Mouse (Mus musculus): ENCODE results near the gene Mtm1. TPM values are rescaled to one million over a fixed set of nuclear protein-coding genes. Genes with fewer than 3 reads are reported as not detected.

Mtm1 gene
- polyA plus RNA-seq, 1 experiment from 2014 or later = 4.8 TPM

- Histone ChIP-seq H3K9ac (replicated peaks) (no peak overlapping the region), H3K27me3 (no peaks in the 10 kb centered on the region), H3K4me2 (replicated peaks) (no peak overlapping the region), H3K4me3 (no peak overlapping the region), H3K9me3 (no peaks in the 10 kb centered on the region), H3K27ac (replicated peaks) (no peak overlapping the region), H3K36me3 (no peaks in the 10 kb centered on the region), H3K4me1 (no peaks in the 10 kb centered on the region)
- no peak for ATAC-seq (ENCODE audit: low FRiP score, low read depth)
- WGBS = 79% methylated on average over 3 of the region's 3 CpGs
Measured at GRCm38 (mm10) chrX:71220896-71221295, 10.3 kb downstream of the Mtm1 start.

DNA sequence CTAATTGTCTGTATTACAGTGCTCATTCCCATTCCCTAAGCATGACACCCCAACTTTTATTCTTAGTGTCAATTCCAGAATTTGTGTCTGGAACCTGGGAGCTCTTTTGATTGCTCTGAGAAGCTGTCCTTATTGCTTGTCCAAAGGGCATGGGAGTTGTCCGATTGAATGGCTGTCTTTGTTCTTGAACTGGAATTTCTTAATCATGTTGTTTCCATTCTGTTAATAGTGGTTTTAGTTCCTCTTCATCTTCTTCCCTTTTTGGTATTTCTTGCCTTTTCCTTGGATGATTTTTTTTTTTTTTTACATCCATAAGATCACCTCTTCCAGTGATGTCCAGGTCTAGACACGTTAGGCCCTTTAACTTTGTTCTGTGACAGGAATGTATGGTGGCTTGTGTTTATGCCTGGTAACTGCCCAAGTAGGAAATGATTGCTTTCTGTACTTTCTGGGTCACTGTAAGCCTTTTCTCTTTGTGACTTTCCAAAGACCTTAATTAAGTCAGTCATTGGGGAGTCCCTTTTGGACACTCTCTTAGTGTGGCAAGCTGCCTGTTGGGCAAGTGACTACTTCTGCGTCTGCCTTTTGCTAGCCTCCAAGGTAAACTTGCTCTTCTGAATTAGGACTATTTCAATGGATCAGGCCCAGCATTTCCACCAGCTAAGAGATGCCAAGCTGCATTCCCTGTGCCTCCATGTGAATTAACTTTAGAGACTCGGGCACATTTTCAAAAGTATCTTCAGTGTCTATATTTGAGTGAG lies 12.3 kb downstream of the Mtm1 start:
- no peaks in the 10 kb centered on the region for H3K36me3 ChIP-seq

DNA sequence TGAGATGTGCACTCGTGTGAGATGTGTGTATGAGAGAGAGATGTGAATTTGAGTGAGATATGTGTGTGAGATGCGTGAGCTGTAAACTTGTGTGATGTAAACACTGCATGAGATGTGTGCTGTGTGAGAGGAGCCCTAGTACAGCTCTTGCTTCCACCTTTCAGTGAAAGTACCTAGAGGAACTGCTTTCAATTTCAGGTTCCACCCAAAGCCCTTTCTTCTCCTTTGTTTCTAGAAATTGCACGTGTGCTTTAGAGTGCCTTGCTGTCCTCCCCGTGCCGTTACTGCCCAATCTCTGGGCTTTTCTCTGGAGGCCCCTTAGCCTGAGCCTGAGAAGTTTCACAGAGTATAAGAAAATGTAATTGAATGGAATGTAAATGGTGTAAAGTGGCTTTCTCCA lies 16.3 kb downstream of the Mtm1 start:
- no peak for ATAC-seq (ENCODE audit: low FRiP score, low read depth)
- Histone ChIP-seq H3K4me1 (no peaks in the 10 kb centered on the region), H3K9ac (replicated peaks) (no peak overlapping the region), H3K27ac (replicated peaks) (no peak overlapping the region), H3K27me3 (no peaks in the 10 kb centered on the region), H3K4me3 (no peak overlapping the region), H3K4me2 (replicated peaks) (no peak overlapping the region), H3K9me3 (no peaks in the 10 kb centered on the region), H3K36me3 (no peaks in the 10 kb centered on the region)
- WGBS = 76% methylated on average over 5 of the region's 5 CpGs

More for the DNA sequence above, 12.3 kb downstream of the Mtm1 start:
- WGBS = 85% methylated on average over 4 of the region's 4 CpGs
- ATAC-seq (ENCODE audit: low FRiP score, low read depth) = no peak
- Histone ChIP-seq H3K9ac (replicated peaks) (no peak overlapping the region), H3K27me3 (no peaks in the 10 kb centered on the region), H3K4me3 (no peak overlapping the region), H3K9me3 (no peaks in the 10 kb centered on the region), H3K27ac (replicated peaks) (no peak overlapping the region), H3K4me2 (replicated peaks) (no peak overlapping the region), H3K4me1 (no peaks in the 10 kb centered on the region)

- H3K4me1 ChIP-seq = no peaks in the 10 kb centered on the region
- 75% methylated on average over 3 of the region's 3 CpGs for WGBS
- H3K9me3 ChIP-seq = no peaks in the 10 kb centered on the region
- H3K9ac ChIP-seq (replicated peaks) = no peak overlapping the region
- no peak overlapping the region for H3K4me3 ChIP-seq
- H3K27me3 ChIP-seq = no peaks in the 10 kb centered on the region
- no peak overlapping the region for H3K4me2 ChIP-seq (replicated peaks)
- H3K36me3 ChIP-seq = no peaks in the 10 kb centered on the region
- no peak overlapping the region for H3K27ac ChIP-seq (replicated peaks)
- ATAC-seq (ENCODE audit: low FRiP score, low read depth) = no peak
Measured at GRCm38 (mm10) chrX:71228200-71228599, 17.6 kb downstream of the Mtm1 start.

GRCm38 (mm10) chrX:71230847-71231246 lies 20.3 kb downstream of the Mtm1 start:
- Histone ChIP-seq H3K4me1 (no peaks in the 10 kb centered on the region), H3K9me3 (no peaks in the 10 kb centered on the region), H3K4me2 (replicated peaks) (no peak overlapping the region), H3K27ac (replicated peaks) (no peak overlapping the region), H3K27me3 (no peaks in the 10 kb centered on the region), H3K36me3 (no peaks in the 10 kb centered on the region), H3K9ac (replicated peaks) (no peak overlapping the region), H3K4me3 (no peak overlapping the region)
- WGBS = 90% methylated on average over 2 of the region's 2 CpGs
- no peak for ATAC-seq (ENCODE audit: low FRiP score, low read depth)

- ATAC-seq (ENCODE audit: low FRiP score, low read depth) = no peak
- Histone ChIP-seq H3K27ac (replicated peaks) (no peak overlapping the region), H3K9me3 (no peaks in the 10 kb centered on the region), H3K27me3 (no peaks in the 10 kb centered on the region), H3K4me3 (no peak overlapping the region), H3K36me3 (no peaks in the 10 kb centered on the region), H3K9ac (replicated peaks) (no peak overlapping the region), H3K4me1 (no peaks in the 10 kb centered on the region), H3K4me2 (replicated peaks) (no peak overlapping the region)
- WGBS = 84% methylated on average over 1 of the region's 1 CpGs
Measured at GRCm38 (mm10) chrX:71256422-71256821, 45.9 kb downstream of the Mtm1 start.

DNA sequence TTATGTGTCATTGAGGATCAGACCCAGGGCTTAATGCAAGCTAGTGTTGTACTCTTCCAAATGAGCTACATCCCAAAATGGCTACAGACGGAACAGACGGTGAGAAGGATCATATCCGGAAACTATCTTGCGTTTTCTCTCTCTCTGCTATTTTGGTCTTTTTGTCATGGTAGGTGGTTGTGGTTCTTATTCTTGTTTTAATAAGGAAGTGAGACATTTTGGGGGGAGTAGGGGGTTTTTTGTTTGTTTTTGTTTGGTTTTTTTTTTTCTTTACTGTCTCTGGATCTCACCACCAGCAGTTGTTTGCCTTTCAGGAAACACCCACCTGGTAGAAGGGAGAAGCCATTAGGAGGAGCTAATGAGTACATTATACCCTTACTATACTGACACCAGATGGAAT lies 50.3 kb downstream of the Mtm1 start:
- Histone ChIP-seq H3K4me3 (no peak overlapping the region), H3K36me3 (no peaks in the 10 kb centered on the region), H3K27ac (replicated peaks) (no peak overlapping the region), H3K4me2 (replicated peaks) (no peak overlapping the region), H3K9ac (replicated peaks) (no peak overlapping the region), H3K27me3 (no peaks in the 10 kb centered on the region), H3K9me3 (no peaks in the 10 kb centered on the region), H3K4me1 (no peaks in the 10 kb centered on the region)
- 96% methylated on average over 4 of the region's 4 CpGs for WGBS
- no peak for ATAC-seq (ENCODE audit: low FRiP score, low read depth)

GRCm38 (mm10) chrX:71264316-71264715 lies 53.7 kb downstream of the Mtm1 start:
- 77% methylated on average over 2 of the region's 2 CpGs for WGBS
- Histone ChIP-seq H3K9me3 (no peaks in the 10 kb centered on the region), H3K4me1 (no peaks in the 10 kb centered on the region), H3K27me3 (no peaks in the 10 kb centered on the region), H3K27ac (replicated peaks) (no peak overlapping the region), H3K4me2 (replicated peaks) (no peak overlapping the region), H3K4me3 (no peak overlapping the region), H3K9ac (replicated peaks) (no peak overlapping the region), H3K36me3 (no peaks in the 10 kb centered on the region)
- ATAC-seq (ENCODE audit: low FRiP score, low read depth) = no peak

- Histone ChIP-seq H3K4me1 (no peaks in the 10 kb centered on the region), H3K4me2 (replicated peaks) (no peak overlapping the region), H3K27ac (replicated peaks) (no peak overlapping the region), H3K9ac (replicated peaks) (no peak overlapping the region), H3K36me3 (no peaks in the 10 kb centered on the region), H3K27me3 (no peaks in the 10 kb centered on the region), H3K4me3 (no peak overlapping the region), H3K9me3 (no peaks in the 10 kb centered on the region)
- 81% methylated on average over 1 of the region's 1 CpGs for WGBS
- no peak for ATAC-seq (ENCODE audit: low FRiP score, low read depth)
Measured at GRCm38 (mm10) chrX:71268972-71269371, 58.4 kb downstream of the Mtm1 start.

DNA sequence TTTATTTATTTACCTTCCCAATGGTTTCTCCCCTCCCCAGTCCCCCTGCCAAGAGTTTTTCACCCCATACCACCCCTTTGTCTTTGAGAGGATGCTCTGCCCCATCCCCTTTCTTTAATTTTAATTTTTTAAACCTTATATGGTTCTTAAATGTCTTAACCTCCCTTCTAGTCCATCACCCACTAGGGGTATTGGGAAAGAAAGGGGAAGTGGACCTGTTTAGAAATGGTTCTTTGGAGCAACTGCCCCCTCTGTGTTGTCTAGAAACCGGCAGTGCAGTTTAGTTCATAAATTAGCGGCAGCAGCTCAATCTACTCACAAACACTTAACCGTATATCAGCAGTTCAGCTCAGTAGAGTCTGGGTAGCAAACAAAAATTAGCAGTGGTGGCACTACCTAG lies 63.6 kb downstream of the Mtm1 start:
- no peaks in the 10 kb centered on the region for H3K36me3 ChIP-seq
- no peak overlapping the region for H3K9ac ChIP-seq (replicated peaks)
- no peaks in the 10 kb centered on the region for H3K27me3 ChIP-seq
- ATAC-seq (ENCODE audit: low FRiP score, low read depth) = no peak
- no peak overlapping the region for H3K27ac ChIP-seq (replicated peaks)
- 98% methylated on average over 3 of the region's 3 CpGs for WGBS
- H3K4me2 ChIP-seq (replicated peaks) = no peak overlapping the region
- no peaks in the 10 kb centered on the region for H3K4me1 ChIP-seq
- no peaks in the 10 kb centered on the region for H3K9me3 ChIP-seq
- no peak overlapping the region for H3K4me3 ChIP-seq

GRCm38 (mm10) chrX:71285473-71285872 lies 74.9 kb downstream of the Mtm1 start:
- Histone ChIP-seq H3K9me3 (no peaks in the 10 kb centered on the region), H3K4me2 (replicated peaks) (no peak overlapping the region), H3K4me3 (no peak overlapping the region), H3K36me3 (no peaks in the 10 kb centered on the region), H3K4me1 (no peaks in the 10 kb centered on the region), H3K9ac (replicated peaks) (no peak overlapping the region), H3K27ac (replicated peaks) (no peak overlapping the region), H3K27me3 (no peaks in the 10 kb centered on the region)
- 86% methylated on average over 3 of the region's 3 CpGs for WGBS
- no peak for ATAC-seq (ENCODE audit: low FRiP score, low read depth)

DNA sequence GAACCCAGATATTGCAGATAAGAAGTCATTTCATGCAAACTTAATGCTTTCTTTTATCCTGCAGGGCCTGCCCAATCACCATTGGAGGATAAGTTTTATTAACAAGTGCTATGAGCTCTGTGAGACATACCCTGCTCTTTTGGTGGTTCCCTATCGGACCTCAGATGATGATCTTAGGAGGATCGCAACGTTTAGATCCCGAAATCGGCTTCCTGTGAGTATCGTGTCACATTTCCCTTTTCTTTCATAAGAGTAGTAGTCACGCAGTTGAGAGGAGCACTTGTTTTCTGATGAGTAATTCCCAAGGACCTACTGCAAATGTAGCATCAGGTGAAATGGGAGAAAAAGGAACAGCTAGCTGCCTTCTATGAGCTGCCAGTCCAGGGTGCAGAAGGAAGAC lies 76.5 kb downstream of the Mtm1 start:
- Histone ChIP-seq H3K27me3 (no peaks in the 10 kb centered on the region), H3K4me2 (replicated peaks) (no peak overlapping the region), H3K9me3 (no peaks in the 10 kb centered on the region), H3K4me1 (no peaks in the 10 kb centered on the region), H3K36me3 (no peaks in the 10 kb centered on the region), H3K4me3 (no peak overlapping the region), H3K9ac (replicated peaks) (no peak overlapping the region), H3K27ac (replicated peaks) (no peak overlapping the region)
- 91% methylated on average over 7 of the region's 7 CpGs for WGBS
- ATAC-seq (ENCODE audit: low FRiP score, low read depth) = no peak

DNA sequence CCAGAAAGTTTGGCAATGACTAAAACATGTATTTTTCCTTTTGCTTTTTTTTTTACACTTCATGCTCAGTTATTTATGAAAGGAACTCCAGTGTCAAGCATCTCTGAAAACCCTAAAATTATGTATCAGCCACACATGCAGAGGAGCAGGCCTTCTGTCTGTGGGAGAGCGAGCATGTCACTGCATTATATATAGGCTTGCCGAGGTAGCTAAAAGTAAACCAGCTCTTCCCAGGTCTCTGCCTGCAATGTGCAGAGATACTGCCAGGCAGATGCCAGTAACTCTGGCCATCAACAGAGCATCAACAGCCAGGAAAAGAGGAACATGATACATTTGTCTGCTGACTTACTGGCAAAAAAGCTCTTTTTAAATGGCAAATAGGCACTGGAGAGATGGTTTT lies 83.6 kb downstream of the Mtm1 start:
- no peaks in the 10 kb centered on the region for H3K9me3 ChIP-seq
- no peak overlapping the region for H3K4me2 ChIP-seq (replicated peaks)
- WGBS = 83% methylated on average over 2 of the region's 2 CpGs
- H3K4me3 ChIP-seq = no peak overlapping the region
- ATAC-seq (ENCODE audit: low FRiP score, low read depth) = no peak
- no peaks in the 10 kb centered on the region for H3K36me3 ChIP-seq
- no peak overlapping the region for H3K9ac ChIP-seq (replicated peaks)
- no peaks in the 10 kb centered on the region for H3K27me3 ChIP-seq
- no peak overlapping the region for H3K27ac ChIP-seq (replicated peaks)
- H3K4me1 ChIP-seq = no peaks in the 10 kb centered on the region

All from midbrain, embryonic 12.5 days (tissue).